Mouse (Mus musculus) heart, adult 2 months (tissue): ENCODE data around the gene Olfr411. TPM values are rescaled to one million over a fixed set of nuclear protein-coding genes. Genes with fewer than 3 reads are reported as not detected.

ENCODE experiments used
- DNase-seq, 2 experiments: peaks; one replicate each; pipeline ENCODE4 v3.0.0; 2021
- H3K27ac ChIP-seq: fragments of 200-600 bp; 2 replicates; pipeline ENCODE4 v1.8.1; 2022
- H3K27me3 ChIP-seq: fragments of 200-500 bp; 2 replicates; pipeline ENCODE4 v1.6.1; 2012; ENCODE audit warnings: mild to moderate bottlenecking, low read length, inconsistent platforms, mixed read lengths; ENCODE audit not compliant: control insufficient read depth, insufficient read depth
- H3K36me3 ChIP-seq: fragments of 200-500 bp; 2 replicates; pipeline ENCODE4 v1.6.1; 2012; ENCODE audit warnings: low read length, inconsistent platforms; ENCODE audit not compliant: control insufficient read depth, insufficient read depth
- H3K4me1 ChIP-seq: fragments of 200-500 bp; 2 replicates; pipeline ENCODE4 v1.6.1; 2011; ENCODE audit warnings: low read length; ENCODE audit not compliant: control insufficient read depth, insufficient read depth
- H3K4me3 ChIP-seq: fragments of 200-600 bp; 2 replicates; pipeline ENCODE4 v1.8.1; 2022
- H3K79me2 ChIP-seq: fragments of 200-500 bp; replicated peaks from 2 replicates; pipeline ENCODE4 v1.6.1; 2012; ENCODE audit warnings: mild to moderate bottlenecking, inconsistent platforms, low read length, moderate library complexity, mixed read lengths; ENCODE audit not compliant: control insufficient read depth, insufficient read depth
- H3K9ac ChIP-seq: fragments of 200-500 bp; 2 replicates; pipeline ENCODE4 v1.6.1; 2012; ENCODE audit warnings: low read depth, mild to moderate bottlenecking, control low read depth, inconsistent platforms, low read length, mixed read lengths
- CTCF ChIP-seq: fragments of 200-600 bp; IDR thresholded peaks from 2 replicates; pipeline ENCODE4 v1.8.1; 2022; ENCODE audit warnings: antibody characterized with exemption, mild to moderate bottlenecking, moderate library complexity
- EP300 ChIP-seq: fragments of 200-500 bp; IDR thresholded peaks from 2 replicates; pipeline ENCODE4 v1.6.1; 2011; ENCODE audit warnings: low read depth, low read length, control low read depth; ENCODE audit not compliant: insufficient read depth
- POLR2A ChIP-seq: fragments of 200-500 bp; IDR thresholded peaks from 2 replicates; pipeline ENCODE4 v1.6.1; 2011; ENCODE audit warnings: mild to moderate bottlenecking, low read depth, low read length, control low read depth; ENCODE audit not compliant: insufficient read depth
- WGBS: fragments of 180-500 bp; shearing (Covaris S2); methylation state at CpG from one replicate; pipeline ENCODE4 v1.1.7; 2018; 5-methylcytosine and 5-hydroxymethylcytosine counted together
- intact Hi-C: fragments of 180-260 bp; cut with DNase I; formaldehyde crosslinking; loops from one replicate; pipeline ENCODE4 v1.15.1; 2025
- polyA plus RNA-seq: library from polyadenylated mRNA; depleted of rRNA; stranded (reverse); fragments of >200 nt; gene quantifications from 2 replicates; pipeline ENCODE4 v1.2.3, GENCODE M21; 2012
- total RNA-seq, 2 experiments: library from RNA; stranded (reverse); gene quantifications; 2 replicates each; pipeline ENCODE4 v1.2.3; 2021

Olfr411 gene
- total and polyA plus RNA-seq, 3 experiments = not detected

GRCm38 (mm10) chr11:74387203-74387602 is 34.8 kb upstream of the Olfr411 start:
- Histone ChIP-seq H3K27me3 (no peaks in the 10 kb centered on the region), H3K79me2 (no peaks in the 10 kb centered on the region), H3K4me1 (peaks cover 3% of the 10 kb centered on the region; the same call in 1 of the 2 replicates), H3K27ac (peak overlapping the region; percentile 9; the same call in 1 of the 2 replicates), H3K4me3 (no peak overlapping the region), H3K9ac (no peak overlapping the region), H3K36me3 (no peaks in the 10 kb centered on the region)
- intact Hi-C loops = loop anchor here (5.0 kb wide), 1 partner anchor 150 kb away; no protein-coding TSS in a partner anchor
- peak in 1 of 2 experiments; percentile 27 for DNase-seq
- TF ChIP-seq CTCF (no peak), POLR2A (no peak), EP300 (no peak)
- 60% methylated on average over 5 of the region's 5 CpGs for WGBS

GRCm38 (mm10) chr11:74385674-74386073 is 33.2 kb upstream of the Olfr411 start:
- H3K9ac ChIP-seq = no peak overlapping the region
- no peaks in the 10 kb centered on the region for H3K27me3 ChIP-seq
- no peak overlapping the region for H3K4me3 ChIP-seq
- DNase-seq = peak; percentile 40 to 47
- no peaks in the 10 kb centered on the region for H3K36me3 ChIP-seq
- TF ChIP-seq CTCF = no peak
- no peak for TF ChIP-seq POLR2A
- no peak for TF ChIP-seq EP300
- WGBS = 49% methylated on average over 9 of the region's 9 CpGs
- peak overlapping the region; percentile 71 for H3K27ac ChIP-seq
- no peaks in the 10 kb centered on the region for H3K79me2 ChIP-seq
- intact Hi-C loops = loop anchor here (5.0 kb wide), 1 partner anchor 152 kb away; no protein-coding TSS in a partner anchor
- H3K4me1 ChIP-seq = peaks cover 3% of the 10 kb centered on the region; the same call in 1 of the 2 replicates

GRCm38 (mm10) chr11:74379166-74379873 is 26.9 kb upstream of the Olfr411 start:
- H3K27me3 ChIP-seq = no peaks in the 10 kb centered on the region
- DNase-seq = no peak
- 64% methylated on average over 4 of the region's 4 CpGs for WGBS
- TF ChIP-seq CTCF (no peak), POLR2A (no peak), EP300 (no peak)
- no peaks in the 10 kb centered on the region for H3K36me3 ChIP-seq
- no peak overlapping the region for H3K4me3 ChIP-seq
- intact Hi-C loops = no loop called here
- no peaks in the 10 kb centered on the region for H3K79me2 ChIP-seq
- H3K4me1 ChIP-seq = no peaks in the 10 kb centered on the region
- no peak overlapping the region for H3K9ac ChIP-seq
- no peak overlapping the region for H3K27ac ChIP-seq

- intact Hi-C loops = loop anchor here (1.0 to 2.0 kb wide), 2 partner anchors 149 to 170 kb away; no protein-coding TSS in a partner anchor
- no peaks in the 10 kb centered on the region for H3K4me1 ChIP-seq
- peak; percentile 82 for TF ChIP-seq CTCF
- no peak for TF ChIP-seq POLR2A
- peak; percentile 69 for TF ChIP-seq EP300
- no peaks in the 10 kb centered on the region for H3K27me3 ChIP-seq
- H3K36me3 ChIP-seq = no peaks in the 10 kb centered on the region
- 69% methylated on average over 3 of the region's 3 CpGs for WGBS
- H3K9ac ChIP-seq = no peak overlapping the region
- H3K4me3 ChIP-seq = no peak overlapping the region
- H3K27ac ChIP-seq = no peak overlapping the region
- peak in 1 of 2 experiments; percentile 22 for DNase-seq
- H3K79me2 ChIP-seq = no peaks in the 10 kb centered on the region
Observed at GRCm38 (mm10) chr11:74376847-74377246, 24.4 kb upstream of the Olfr411 start.

GRCm38 (mm10) chr11:74371393-74372100 is 19.1 kb upstream of the Olfr411 start:
- DNase-seq = peak; percentile 53 to 81
- Histone ChIP-seq H3K36me3 (no peaks in the 10 kb centered on the region), H3K79me2 (no peaks in the 10 kb centered on the region), H3K27me3 (no peaks in the 10 kb centered on the region), H3K27ac (no peak overlapping the region), H3K9ac (no peak overlapping the region), H3K4me1 (no peaks in the 10 kb centered on the region), H3K4me3 (no peak overlapping the region)
- TF ChIP-seq EP300 = 0 out of 2 replicates have a peak, but pooled peaks have one; percentile 35
- no peak for TF ChIP-seq POLR2A
- TF ChIP-seq CTCF = peak; percentile 92
- intact Hi-C loops = loop anchor here (2.0 kb wide), 1 partner anchor 1365 kb away; no protein-coding TSS in a partner anchor
- 12% methylated on average over 22 of the region's 22 CpGs for WGBS
